Mouse (Mus musculus): ENCODE data around the gene Tnfrsf4. TPM values are rescaled to one million over a fixed set of nuclear protein-coding genes. Genes with fewer than 3 reads are reported as not detected.

Tnfrsf4 gene
- polyA plus RNA-seq, 1 experiment, result 2.8 TPM

DNA sequence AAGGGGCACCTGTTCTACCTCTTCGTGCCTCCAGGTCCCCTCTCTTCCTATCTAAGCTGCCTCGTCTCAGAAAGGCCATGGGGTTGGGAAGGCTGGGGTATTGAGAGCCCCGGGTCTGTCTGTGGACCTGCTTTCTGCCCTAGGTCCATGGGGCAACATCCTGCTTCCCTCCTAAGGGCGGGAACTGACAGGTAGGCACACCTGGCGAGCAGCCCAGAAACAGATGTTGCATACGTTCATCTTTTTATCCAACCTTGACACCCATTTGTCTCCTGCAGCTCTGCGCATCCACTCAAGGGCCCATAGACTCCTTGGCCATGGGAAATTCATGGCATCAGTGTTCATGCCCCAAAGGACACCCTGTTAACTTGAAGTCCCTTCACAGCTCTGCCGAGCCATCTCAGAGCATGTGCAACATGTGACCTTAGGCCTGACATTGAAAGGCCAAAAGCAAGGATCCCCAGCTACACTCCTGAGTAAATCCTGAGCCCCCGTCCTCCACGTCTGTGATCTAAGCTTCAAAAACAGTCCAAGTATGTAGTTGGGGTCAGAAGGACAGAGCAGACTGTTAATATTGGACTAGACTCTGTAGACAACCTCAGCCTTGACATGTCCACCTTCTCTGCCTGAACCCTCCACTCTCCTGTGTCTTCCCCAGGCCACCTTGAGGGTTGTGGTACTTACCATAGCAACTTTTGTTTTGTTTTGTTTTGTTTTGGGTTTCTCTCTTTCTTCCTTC, 51.7 kb downstream of the Tnfrsf4 start:
- no peaks in the 10 kb centered on the region for H3K36me3 ChIP-seq (ENCODE audit: control insufficient read depth, insufficient read depth, low read length)
- H3K4me1 ChIP-seq (ENCODE audit: control insufficient read depth, insufficient read depth, low read length), result no peaks in the 10 kb centered on the region
- no peaks in the 10 kb centered on the region for H3K27me3 ChIP-seq (ENCODE audit: control insufficient read depth, insufficient read depth, low read length)
- peak overlapping the region; percentile 62 for H3K4me3 ChIP-seq (ENCODE audit: control insufficient read depth, low read depth, low read length)
- TF ChIP-seq CTCF (IDR thresholded peaks at IDR 0.05; ENCODE audit: control insufficient read depth, insufficient read depth, insufficient replicate concordance, low read depth, low read length), result no peak
- TF ChIP-seq POLR2A (IDR thresholded peaks at IDR 0.05; ENCODE audit: control insufficient read depth, low read depth, low read length), result no peak
- H3K27ac ChIP-seq (ENCODE audit: control insufficient read depth, insufficient read depth, low read depth, low read length), result no peak overlapping the region

Other genes with a start within 250 kb of the Tnfrsf4 start
- 5.5 and 5.6 TPM in 2 replicates for gene Vwa1, start 239.1 kb upstream of the Tnfrsf4 start, polyA plus RNA-seq (2012; rRNA removed)
- 1.0 TPM in 2 replicates for gene Tmem88b, start 228.0 kb upstream of the Tnfrsf4 start, polyA plus RNA-seq (2012; rRNA removed)
- 0.08 and 0.27 TPM in 2 replicates for gene Ankrd65, start 223.4 kb upstream of the Tnfrsf4 start, polyA plus RNA-seq (2012; rRNA removed)
- gene Mrpl20, start 211.0 kb upstream of the Tnfrsf4 start, polyA plus RNA-seq (2012; rRNA removed), result 134 and 144 TPM in 2 replicates
- gene Ccnl2, start 201.4 kb upstream of the Tnfrsf4 start, polyA plus RNA-seq (2012; rRNA removed), result 35.4 and 38.4 TPM in 2 replicates
- gene Aurkaip1, start 182.6 kb upstream of the Tnfrsf4 start, polyA plus RNA-seq (2012; rRNA removed), result 108 and 116 TPM in 2 replicates
- 114 and 149 TPM in 2 replicates for gene Mxra8, start 174.2 kb upstream of the Tnfrsf4 start, polyA plus RNA-seq (2012; rRNA removed)
- 132 and 135 TPM in 2 replicates for gene Dvl1, start 166.4 kb upstream of the Tnfrsf4 start, polyA plus RNA-seq (2012; rRNA removed)
- 1.9 and 2.3 TPM in 2 replicates for gene Tas1r3, start 150.5 kb upstream of the Tnfrsf4 start, polyA plus RNA-seq (2012; rRNA removed)
- 223 and 230 TPM in 2 replicates for gene Cptp, start 144.4 kb upstream of the Tnfrsf4 start, polyA plus RNA-seq (2012; rRNA removed)
- gene Ints11, start 144.3 kb upstream of the Tnfrsf4 start, polyA plus RNA-seq (2012; rRNA removed), result 19.9 and 21.7 TPM in 2 replicates
- 20.3 and 23.5 TPM in 2 replicates for gene Pusl1, start 122.1 kb upstream of the Tnfrsf4 start, polyA plus RNA-seq (2012; rRNA removed)
- gene Acap3, start 122.0 kb upstream of the Tnfrsf4 start, polyA plus RNA-seq (2012; rRNA removed), result 9.0 and 11.3 TPM in 2 replicates
- gene Ube2j2, start 70.0 kb upstream of the Tnfrsf4 start, polyA plus RNA-seq (2012; rRNA removed), result 80.7 and 95.4 TPM in 2 replicates
- gene C1qtnf12, start 51.5 kb upstream of the Tnfrsf4 start, polyA plus RNA-seq (2012; rRNA removed), result 30.7 and 31.6 TPM in 2 replicates
- 2.4 and 2.5 TPM in 2 replicates for gene B3galt6, start 21.2 kb upstream of the Tnfrsf4 start, polyA plus RNA-seq (2012; rRNA removed)
- gene Sdf4, start 21.0 kb upstream of the Tnfrsf4 start, polyA plus RNA-seq (2012; rRNA removed), result 47.6 and 50.5 TPM in 2 replicates
- gene Tnfrsf18, start 12.3 kb downstream of the Tnfrsf4 start, polyA plus RNA-seq (2012; rRNA removed), result not detected in 2 replicates
- gene Ttll10, start 45.6 kb downstream of the Tnfrsf4 start, polyA plus RNA-seq (2012; rRNA removed), result 641 and 673 TPM in 2 replicates
- 104 and 121 TPM in 2 replicates for gene 9430015G10Rik, start 96.1 kb downstream of the Tnfrsf4 start, polyA plus RNA-seq (2012; rRNA removed)
- 0.72 and 0.85 TPM in 2 replicates for gene Rnf223, start 116.7 kb downstream of the Tnfrsf4 start, polyA plus RNA-seq (2012; rRNA removed)
- gene Agrn, start 183.6 kb downstream of the Tnfrsf4 start, polyA plus RNA-seq (2012; rRNA removed), result 8.8 and 9.4 TPM in 2 replicates
- gene Isg15, start 187.0 kb downstream of the Tnfrsf4 start, polyA plus RNA-seq (2012; rRNA removed), result 0.35 and 0.95 TPM in 2 replicates
- gene AW011738, start 189.5 kb downstream of the Tnfrsf4 start, polyA plus RNA-seq (2012; rRNA removed), result 0.06 and 0.24 TPM in 2 replicates
- not detected in 2 replicates for gene Perm1, start 202.0 kb downstream of the Tnfrsf4 start, polyA plus RNA-seq (2012; rRNA removed)
- 40.2 and 42.7 TPM in 2 replicates for gene Plekhn1, start 221.0 kb downstream of the Tnfrsf4 start, polyA plus RNA-seq (2012; rRNA removed)
- gene Noc2l, start 222.2 kb downstream of the Tnfrsf4 start, polyA plus RNA-seq (2012; rRNA removed), result 13.0 and 13.6 TPM in 2 replicates
- 3.0 and 4.7 TPM in 2 replicates for gene Samd11, start 241.8 kb downstream of the Tnfrsf4 start, polyA plus RNA-seq (2012; rRNA removed)